Mouse (Mus musculus) regulatory T cell (primary cell): ENCODE data around the gene Dgkb.

ENCODE experiments used
- in situ Hi-C: fragments of 300-600 bp; cut with MboI, MseI; formaldehyde crosslinking; loops from one replicate; pipeline ENCODE4 v1.15.1; 2025; ENCODE audit warnings: high pct_unique_total_duplicates

The Dgkb gene

GRCm38 (mm10) chr12:37996417-37996946 is 179.0 kb downstream of the Dgkb start:
- in situ Hi-C loops: no loop called here

DNA sequence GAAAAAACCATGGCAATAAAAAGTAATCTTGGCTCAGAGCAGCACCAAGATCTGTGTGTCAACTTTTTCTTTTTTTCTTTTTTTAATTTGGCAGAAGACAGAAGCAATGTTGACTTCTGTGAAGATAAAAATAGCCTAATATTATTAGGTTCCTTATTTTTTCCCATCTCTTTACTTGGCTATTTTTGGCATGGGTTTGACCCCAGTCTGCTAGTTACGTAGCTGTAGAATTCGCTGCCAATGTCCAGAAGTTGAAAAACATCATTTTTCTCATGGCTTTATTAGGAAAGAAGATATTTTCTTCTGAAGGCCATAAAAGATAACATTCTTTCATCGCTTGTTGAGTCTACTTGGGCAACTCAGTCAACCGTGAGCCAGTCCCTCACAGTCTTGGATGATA is 200.1 kb downstream of the Dgkb start:
- in situ Hi-C loops: no loop called here

GRCm38 (mm10) chr12:38047256-38047655 is 229.7 kb downstream of the Dgkb start:
- in situ Hi-C loops: no loop called here

GRCm38 (mm10) chr12:38088224-38088623 is 270.7 kb downstream of the Dgkb start:
- in situ Hi-C loops: no loop called here

DNA sequence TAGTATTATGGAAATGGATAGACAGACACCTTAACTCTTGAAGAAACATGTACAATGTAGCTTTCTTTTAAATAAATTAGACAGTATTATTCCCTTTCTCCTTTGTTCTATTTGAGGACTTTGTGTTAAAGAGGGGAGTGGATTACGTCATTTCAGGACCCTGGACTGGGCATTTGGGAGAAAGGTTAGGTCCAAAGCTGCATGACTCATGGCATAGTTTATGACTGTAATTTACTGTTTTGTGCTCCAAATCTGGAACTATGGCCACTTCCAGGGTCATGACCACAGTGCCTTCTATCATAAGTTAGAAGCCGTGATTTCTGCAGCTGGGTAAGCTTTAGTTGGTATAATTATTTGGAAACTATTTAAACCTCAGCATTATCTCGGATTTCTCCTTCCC is 294.4 kb downstream of the Dgkb start:
- in situ Hi-C loops: no loop called here

DNA sequence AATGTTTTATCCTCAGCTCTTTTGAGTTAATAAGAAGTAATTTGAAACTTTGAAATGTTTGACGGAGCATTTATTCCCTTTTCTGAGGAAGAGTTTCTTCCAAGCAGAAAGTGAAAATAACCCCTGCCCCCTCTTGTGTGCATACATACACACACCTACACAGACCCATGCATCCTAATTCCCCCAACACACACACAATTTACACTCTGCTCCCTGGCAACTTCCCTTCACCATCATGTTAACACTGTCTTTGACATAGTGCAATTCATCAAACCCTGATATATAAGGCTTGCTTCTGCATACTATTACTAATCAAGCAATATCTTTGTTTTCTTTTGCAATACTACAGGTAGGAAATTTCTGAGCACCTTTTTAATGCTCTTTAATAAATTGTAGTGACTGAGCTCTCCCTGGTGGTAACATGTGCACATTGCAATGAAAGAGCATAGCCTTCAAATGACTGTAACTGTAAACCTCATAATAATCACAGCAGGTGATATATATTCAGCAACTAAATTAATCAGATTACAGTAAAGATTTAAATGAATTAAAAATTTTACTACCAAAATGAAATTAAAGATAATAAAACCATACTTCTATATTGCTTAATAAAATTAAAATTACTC is 297.6 kb downstream of the Dgkb start:
- in situ Hi-C loops: no loop called here

GRCm38 (mm10) chr12:38123524-38123923 is 306.0 kb downstream of the Dgkb start:
- in situ Hi-C loops: no loop called here

GRCm38 (mm10) chr12:38125297-38125696 is 307.8 kb downstream of the Dgkb start:
- in situ Hi-C loops: no loop called here

GRCm38 (mm10) chr12:38130209-38130915 is 312.8 kb downstream of the Dgkb start:
- in situ Hi-C loops: loop anchor here (5.0 to 10.0 kb wide), 3 partner anchors 684 to 1634 kb away; no protein-coding TSS in a partner anchor

- in situ Hi-C loops: loop anchor here (10.0 kb wide), 2 partner anchors 678 to 1628 kb away; no protein-coding TSS in a partner anchor
Measured at GRCm38 (mm10) chr12:38136379-38136778, 318.9 kb downstream of the Dgkb start.

DNA sequence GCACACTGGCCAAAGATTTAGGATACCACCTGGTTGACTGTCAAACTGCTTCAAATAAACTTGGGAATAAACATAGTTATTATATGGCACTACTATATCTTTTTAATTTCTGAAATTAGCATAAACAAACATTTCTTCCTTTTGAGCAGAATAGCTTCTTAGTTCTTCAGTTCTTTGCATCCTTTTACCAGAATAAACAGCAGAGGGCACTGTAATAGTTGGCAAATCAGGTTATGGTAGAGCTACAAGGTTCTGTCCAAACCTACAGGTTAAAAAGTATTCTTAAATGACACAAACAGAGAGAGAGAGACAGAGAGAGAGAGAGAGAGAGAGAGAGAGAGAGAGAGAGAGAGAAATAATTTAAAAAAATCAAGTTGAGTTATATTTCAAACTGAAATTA is 322.5 kb downstream of the Dgkb start:
- in situ Hi-C loops: no loop called here

- in situ Hi-C loops: no loop called here
Measured at GRCm38 (mm10) chr12:38232665-38233064, 415.1 kb downstream of the Dgkb start.

GRCm38 (mm10) chr12:38268856-38269255 is 451.3 kb downstream of the Dgkb start:
- in situ Hi-C loops: no loop called here

- in situ Hi-C loops: no loop called here
Measured at GRCm38 (mm10) chr12:38301497-38301896, 484.0 kb downstream of the Dgkb start.

DNA sequence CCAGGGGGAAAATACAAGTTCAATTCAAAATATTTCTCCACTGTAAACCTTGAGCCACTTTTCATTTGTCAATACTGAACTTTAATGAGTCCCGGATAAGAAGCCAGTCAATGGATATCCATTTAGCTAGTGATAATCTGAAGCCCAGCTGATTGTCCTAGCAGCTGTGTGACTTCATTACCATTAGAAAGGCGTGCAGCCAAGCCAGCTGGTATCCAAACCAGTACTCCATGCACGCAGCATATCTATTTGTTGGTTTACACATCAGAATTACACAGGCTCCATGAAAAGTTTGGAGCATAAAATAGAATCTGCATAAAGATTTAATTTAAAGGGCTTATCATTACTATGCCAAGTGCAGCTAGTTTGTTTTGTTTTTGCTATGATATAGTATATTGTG is 486.3 kb downstream of the Dgkb start:
- in situ Hi-C loops: no loop called here

DNA sequence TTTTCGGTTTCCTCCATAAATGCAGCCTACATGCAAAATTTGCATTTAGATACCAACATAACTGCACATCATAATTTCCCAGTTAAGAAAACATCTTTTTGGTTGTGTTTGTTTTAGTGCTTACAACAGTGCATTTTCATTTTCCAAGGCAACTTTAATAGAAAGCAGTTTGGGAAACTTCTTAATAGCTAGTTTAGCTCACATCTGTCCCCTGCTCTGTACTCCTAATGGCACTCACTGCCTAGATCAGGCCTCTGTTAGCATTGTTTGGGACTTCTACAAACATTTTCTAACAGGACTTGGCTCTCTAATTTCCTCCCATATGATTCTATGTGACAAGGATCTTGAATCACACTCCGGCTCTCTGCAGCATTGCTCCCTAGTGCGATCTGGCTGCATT is 486.7 kb downstream of the Dgkb start:
- in situ Hi-C loops: no loop called here

GRCm38 (mm10) chr12:38309885-38310284 is 492.4 kb downstream of the Dgkb start:
- in situ Hi-C loops: no loop called here

DNA sequence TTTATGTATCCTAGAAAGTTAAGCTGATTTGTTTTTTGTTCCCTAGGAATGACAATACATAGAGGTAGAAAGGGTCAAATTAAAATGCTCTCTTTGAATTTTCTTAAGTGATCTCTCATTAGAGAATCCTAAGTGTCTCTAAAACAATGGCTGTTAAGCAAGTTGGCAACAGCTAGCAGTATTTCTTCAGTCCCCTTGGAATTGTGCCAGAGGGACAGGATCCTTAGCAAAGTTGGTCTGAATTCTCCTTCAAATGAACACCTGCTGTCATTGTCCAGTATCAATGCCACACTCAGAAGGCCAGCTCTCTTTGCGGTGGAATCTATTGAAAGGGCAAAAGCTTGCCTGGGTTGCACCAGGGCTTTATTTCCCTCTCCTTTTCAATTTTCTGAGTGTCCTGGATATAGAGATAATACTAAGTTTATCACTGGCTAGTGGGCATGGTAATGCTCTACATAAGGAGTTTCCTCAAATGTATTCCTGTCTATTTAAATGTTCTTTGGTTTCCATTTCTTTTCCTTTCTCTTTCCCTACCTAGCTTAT is 510.3 kb downstream of the Dgkb start:
- in situ Hi-C loops: no loop called here

DNA sequence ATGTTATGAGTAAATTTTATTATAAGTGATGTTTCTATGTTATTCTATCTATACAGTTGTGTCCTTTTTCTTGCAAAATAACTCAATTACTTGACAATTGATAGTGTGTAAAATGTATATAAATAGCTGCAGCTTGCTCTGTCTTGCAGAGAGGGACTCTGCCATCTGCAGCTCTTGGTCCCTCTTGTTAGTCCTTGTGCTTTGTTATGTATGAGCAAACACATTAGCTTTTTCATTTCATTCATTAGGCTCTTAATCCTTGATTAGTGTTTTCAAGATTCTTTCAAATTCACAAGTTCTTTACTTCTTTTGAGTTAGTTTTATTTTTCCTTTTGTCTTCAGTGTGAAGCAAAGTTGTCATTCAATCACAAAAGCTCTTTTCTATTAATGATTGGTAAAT is 511.3 kb downstream of the Dgkb start:
- in situ Hi-C loops: no loop called here

GRCm38 (mm10) chr12:38342657-38343056 is 525.1 kb downstream of the Dgkb start:
- in situ Hi-C loops: loop anchor here (5.0 kb wide), 1 partner anchor 1155 kb away; no protein-coding TSS in a partner anchor

DNA sequence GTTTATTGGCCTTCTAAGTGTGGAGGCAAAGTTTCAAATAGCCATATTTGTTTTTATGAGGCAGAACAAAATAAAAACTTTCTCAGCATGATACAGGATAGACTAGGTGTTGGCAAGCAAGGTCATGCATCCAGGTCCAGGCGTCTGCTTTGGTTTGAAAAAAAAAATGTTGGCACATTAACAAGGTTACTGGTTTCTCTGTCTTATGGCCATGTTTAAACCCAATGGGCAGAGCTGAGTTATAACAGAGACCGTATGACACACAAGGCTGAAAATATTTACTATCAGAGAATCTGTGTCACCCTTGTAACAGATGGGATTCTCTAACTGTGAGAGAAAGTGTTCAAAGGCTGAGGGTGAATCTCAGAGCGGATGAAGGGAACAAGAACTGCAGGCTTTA is 535.0 kb downstream of the Dgkb start:
- in situ Hi-C loops: no loop called here

GRCm38 (mm10) chr12:38356386-38356785 is 538.9 kb downstream of the Dgkb start:
- in situ Hi-C loops: no loop called here

DNA sequence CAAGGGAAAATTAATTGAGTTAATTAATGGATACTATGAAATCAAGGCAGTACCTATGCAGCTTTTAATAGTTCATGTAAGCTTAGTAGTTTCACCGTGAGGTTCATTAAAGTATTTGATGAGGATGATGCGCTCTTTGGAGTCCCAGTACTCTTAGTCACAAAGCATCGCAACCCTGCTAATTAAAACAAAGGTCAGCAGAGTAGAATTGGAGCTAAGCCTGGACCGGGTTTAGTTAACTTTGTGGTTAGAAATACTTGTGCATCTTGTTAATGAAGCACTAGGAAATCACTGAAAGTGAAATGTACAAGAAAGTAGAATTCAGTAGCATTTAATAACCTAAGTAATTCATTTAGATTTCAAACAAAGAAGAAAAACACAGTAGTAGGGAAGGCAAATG is 544.0 kb downstream of the Dgkb start:
- in situ Hi-C loops: no loop called here
